Mouse (Mus musculus): Measurements from ENCODE around the gene Rgl3. TPM values are rescaled to one million over a fixed set of nuclear protein-coding genes. Genes with fewer than 3 reads are reported as not detected.

Gene Rgl3
- total and polyA plus RNA-seq, 2 experiments from 2014 or later, result 1.1 to 2.8 TPM

DNA sequence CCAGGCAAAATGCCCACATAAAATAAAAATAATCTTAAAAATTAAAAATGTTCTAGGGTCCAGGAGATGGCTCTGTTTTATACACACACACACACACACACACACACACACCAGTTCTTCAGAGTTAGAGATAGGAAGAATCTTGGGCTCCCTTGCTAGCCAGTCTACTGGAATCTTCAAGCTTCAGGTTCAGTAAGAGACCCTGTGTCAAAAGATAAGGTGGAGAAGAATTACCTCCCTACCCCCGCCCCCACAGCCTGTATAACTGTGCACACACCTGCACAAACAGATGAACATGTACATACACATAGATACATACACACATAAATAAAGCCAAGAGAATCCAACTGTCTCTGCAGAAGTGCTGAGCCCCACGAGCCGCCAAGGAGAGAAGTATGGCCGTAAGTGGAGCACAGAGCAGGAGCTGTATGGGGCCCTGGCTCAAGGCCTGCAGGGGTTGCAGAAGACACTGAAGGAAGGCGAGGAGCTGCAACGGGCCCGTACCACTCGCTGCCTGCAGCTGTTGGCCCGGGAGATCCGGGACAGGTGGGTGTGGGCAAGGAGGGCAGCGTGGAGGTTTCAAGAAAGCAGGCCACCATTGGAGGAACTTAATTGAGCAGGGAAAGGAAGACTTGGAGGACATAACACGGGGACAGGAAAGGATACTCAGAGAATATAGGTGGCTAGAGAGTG lies 56.7 kb downstream of the Rgl3 start:
- WGBS, result 56% methylated on average over 12 of the region's 12 CpGs
- no peaks in the 10 kb centered on the region for H3K27me3 ChIP-seq (ENCODE audit: insufficient read depth, low read length)
- TF ChIP-seq CTCF (IDR thresholded peaks at IDR 0.05), result no peak
- H3K4me1 ChIP-seq (ENCODE audit: insufficient read depth, low read length), result no peaks in the 10 kb centered on the region
- H3K9me3 ChIP-seq (ENCODE audit: low read length), result no peaks in the 10 kb centered on the region
- H3K9ac ChIP-seq (replicated peaks; ENCODE audit: low read length, poor library complexity, severe bottlenecking), result no peak overlapping the region
- no peak for DNase-seq (ENCODE audit: low spot score)
- no peak for ATAC-seq (ENCODE audit: low FRiP score)
- H3K27ac ChIP-seq (ENCODE audit: low read depth, low read length), result no peak overlapping the region
- H3K4me3 ChIP-seq (ENCODE audit: low read depth, low read length), result no peak overlapping the region
- no peaks in the 10 kb centered on the region for H3K36me3 ChIP-seq (ENCODE audit: insufficient read depth, low read length)
- no peak overlapping the region for H3K4me2 ChIP-seq (ENCODE audit: low read depth, low read length, poor library complexity, severe bottlenecking)

- H3K27me3 ChIP-seq (ENCODE audit: insufficient read depth, low read length), result no peaks in the 10 kb centered on the region
- TF ChIP-seq CTCF (IDR thresholded peaks at IDR 0.05), result no peak
- H3K4me2 ChIP-seq (ENCODE audit: low read depth, low read length, poor library complexity, severe bottlenecking), result no peak overlapping the region
- no peak overlapping the region for H3K4me3 ChIP-seq (ENCODE audit: low read depth, low read length)
- DNase-seq (ENCODE audit: low spot score), result no peak
- no peaks in the 10 kb centered on the region for H3K36me3 ChIP-seq (ENCODE audit: insufficient read depth, low read length)
- no peak overlapping the region for H3K27ac ChIP-seq (ENCODE audit: low read depth, low read length)
- no peak overlapping the region for H3K9ac ChIP-seq (replicated peaks; ENCODE audit: low read length, poor library complexity, severe bottlenecking)
- H3K4me1 ChIP-seq (ENCODE audit: insufficient read depth, low read length), result no peaks in the 10 kb centered on the region
- WGBS, result 62% methylated on average over 2 of the region's 2 CpGs
- no peak for ATAC-seq (ENCODE audit: low FRiP score)
- H3K9me3 ChIP-seq (ENCODE audit: low read length), result no peaks in the 10 kb centered on the region
These were observed 57.2 kb downstream of the Rgl3 start for GRCm38 (mm10) chr9:21932006-21932405.

- no peak overlapping the region for H3K9ac ChIP-seq (replicated peaks; ENCODE audit: low read length, poor library complexity, severe bottlenecking)
- peaks cover 8% of the 10 kb centered on the region; the same call in 1 of the 2 replicates for H3K4me1 ChIP-seq (ENCODE audit: insufficient read depth, low read length)
- 88% methylated on average over 3 of the region's 3 CpGs for WGBS
- no peak overlapping the region for H3K4me3 ChIP-seq (ENCODE audit: low read depth, low read length)
- no peaks in the 10 kb centered on the region for H3K36me3 ChIP-seq (ENCODE audit: insufficient read depth, low read length)
- H3K27ac ChIP-seq (ENCODE audit: low read depth, low read length), result no peak overlapping the region
- ATAC-seq (ENCODE audit: low FRiP score), result no peak
- no peak for DNase-seq (ENCODE audit: low spot score)
- no peaks in the 10 kb centered on the region for H3K9me3 ChIP-seq (ENCODE audit: low read length)
- H3K4me2 ChIP-seq (ENCODE audit: low read depth, low read length, poor library complexity, severe bottlenecking), result no peak overlapping the region
- TF ChIP-seq CTCF (IDR thresholded peaks at IDR 0.05), result no peak
- no peaks in the 10 kb centered on the region for H3K27me3 ChIP-seq (ENCODE audit: insufficient read depth, low read length)
These were observed 60.0 kb downstream of the Rgl3 start for GRCm38 (mm10) chr9:21929208-21929607.

GRCm38 (mm10) chr9:21927208-21927753 lies 62.0 kb downstream of the Rgl3 start, which contains the start of the genes Ccdc159 and Tmem205:
Ccdc159 (plus strand) TSS chr9:21927471.
Tmem205 (minus strand) TSS chr9:21927556.
- under 1% methylated on average over 28 of the region's 28 CpGs for WGBS
- ATAC-seq (ENCODE audit: low FRiP score), result peak; percentile 96
- no peak for TF ChIP-seq CTCF (IDR thresholded peaks at IDR 0.05)

GRCm38 (mm10) chr9:21926784-21927183 lies 62.5 kb downstream of the Rgl3 start:
- ATAC-seq (ENCODE audit: low FRiP score) (no peak), DNase-seq (ENCODE audit: low spot score) (peak; percentile 20)
- H3K4me2 ChIP-seq (ENCODE audit: low read depth, low read length, poor library complexity, severe bottlenecking), result peak overlapping the region; percentile 61
- H3K27me3 ChIP-seq (ENCODE audit: insufficient read depth, low read length), result no peaks in the 10 kb centered on the region
- no peaks in the 10 kb centered on the region for H3K9me3 ChIP-seq (ENCODE audit: low read length)
- H3K4me1 ChIP-seq (ENCODE audit: insufficient read depth, low read length), result peaks cover 8% of the 10 kb centered on the region; the same call in 1 of the 2 replicates
- WGBS, result 1% methylated on average over 6 of the region's 6 CpGs
- H3K4me3 ChIP-seq (ENCODE audit: low read depth, low read length), result peak overlapping the region; percentile 46
- H3K27ac ChIP-seq (ENCODE audit: low read depth, low read length), result peak overlapping the region; percentile 77
- H3K9ac ChIP-seq (replicated peaks; ENCODE audit: low read length, poor library complexity, severe bottlenecking), result peak overlapping the region; percentile 63
- no peaks in the 10 kb centered on the region for H3K36me3 ChIP-seq (ENCODE audit: insufficient read depth, low read length)
- no peak for TF ChIP-seq CTCF (IDR thresholded peaks at IDR 0.05)

More at GRCm38 (mm10) chr9:21927208-21927753, 62.0 kb downstream of the Rgl3 start, which contains the start of the genes Ccdc159 and Tmem205:
- peak within 1 kb of the TSS; percentile 46 for H3K4me3 ChIP-seq (ENCODE audit: low read depth, low read length)
- DNase-seq (ENCODE audit: low spot score), result peak; percentile 98
- H3K36me3 ChIP-seq (ENCODE audit: insufficient read depth, low read length), result no peaks in the 10 kb centered on the region
- H3K27ac ChIP-seq (ENCODE audit: low read depth, low read length), result peak within 1 kb of the TSS; percentile 77
- H3K27me3 ChIP-seq (ENCODE audit: insufficient read depth, low read length), result no peaks in the 10 kb centered on the region
- peak within 1 kb of the TSS; percentile 61 for H3K4me2 ChIP-seq (ENCODE audit: low read depth, low read length, poor library complexity, severe bottlenecking)
- peaks cover 8% of the 10 kb centered on the region; the same call in 1 of the 2 replicates for H3K4me1 ChIP-seq (ENCODE audit: insufficient read depth, low read length)
- H3K9me3 ChIP-seq (ENCODE audit: low read length), result no peaks in the 10 kb centered on the region
- H3K9ac ChIP-seq (replicated peaks; ENCODE audit: low read length, poor library complexity, severe bottlenecking), result peak within 1 kb of the TSS; percentile 63

- WGBS, result 76% methylated on average over 6 of the region's 6 CpGs
- no peaks in the 10 kb centered on the region for H3K27me3 ChIP-seq (ENCODE audit: insufficient read depth, low read length)
- H3K4me2 ChIP-seq (ENCODE audit: low read depth, low read length, poor library complexity, severe bottlenecking), result peak overlapping the region; percentile 61
- no peaks in the 10 kb centered on the region for H3K9me3 ChIP-seq (ENCODE audit: low read length)
- ATAC-seq (ENCODE audit: low FRiP score) (no peak), DNase-seq (ENCODE audit: low spot score) (no peak)
- peak overlapping the region; percentile 46 for H3K4me3 ChIP-seq (ENCODE audit: low read depth, low read length)
- TF ChIP-seq CTCF (IDR thresholded peaks at IDR 0.05), result no peak
- H3K4me1 ChIP-seq (ENCODE audit: insufficient read depth, low read length), result peaks cover 8% of the 10 kb centered on the region; the same call in 1 of the 2 replicates
- no peak overlapping the region; the same call in 1 of the 2 replicates for H3K27ac ChIP-seq (ENCODE audit: low read depth, low read length)
- H3K9ac ChIP-seq (replicated peaks; ENCODE audit: low read length, poor library complexity, severe bottlenecking), result no peak overlapping the region
- no peaks in the 10 kb centered on the region for H3K36me3 ChIP-seq (ENCODE audit: insufficient read depth, low read length)
These were observed 63.1 kb downstream of the Rgl3 start for GRCm38 (mm10) chr9:21926155-21926554.
